Mouse (Mus musculus): Measurements from ENCODE around the gene Pcyox1.

DNA sequence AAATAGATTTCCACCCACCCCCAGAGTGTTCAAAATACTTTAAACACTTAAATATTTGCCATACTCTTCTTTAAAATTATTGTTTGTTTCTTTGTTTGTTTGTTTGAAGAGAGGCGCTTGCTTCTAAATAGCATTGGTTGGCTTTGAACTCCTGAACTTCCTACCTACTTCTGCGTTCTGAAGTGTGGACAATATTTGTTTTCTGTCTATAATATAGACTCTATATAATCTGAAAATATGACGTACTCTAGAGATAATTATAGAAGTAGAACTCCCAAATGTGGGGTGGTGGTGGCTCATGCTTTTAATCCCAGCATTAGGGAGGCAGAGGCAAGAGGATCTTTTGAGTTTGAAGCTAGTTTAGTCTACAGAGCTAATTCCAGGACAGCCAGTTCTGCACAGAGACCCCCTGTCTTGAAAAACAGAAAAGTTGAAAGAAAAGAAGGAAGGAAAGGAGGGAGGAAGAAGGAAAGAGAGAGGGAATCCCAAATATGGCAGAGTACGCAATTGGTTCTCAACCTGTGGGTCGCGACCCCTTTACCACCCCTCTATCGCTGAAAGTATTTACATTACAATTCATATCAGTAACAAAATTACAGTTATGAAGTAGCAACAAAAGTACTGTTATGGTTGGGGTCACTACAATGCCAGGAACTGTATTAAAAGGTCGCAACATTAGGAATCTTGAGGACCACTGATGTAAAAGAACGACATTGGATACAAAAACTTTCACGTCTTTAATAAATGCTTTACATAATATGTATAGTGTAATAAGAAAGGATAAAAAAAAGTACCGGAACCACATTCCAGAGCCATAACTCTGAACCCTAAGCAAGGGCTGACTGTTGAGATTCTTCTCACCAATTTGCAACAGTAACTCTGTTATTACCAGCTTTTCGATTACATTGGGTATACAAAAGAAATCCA lies 6.0 kb upstream of the Pcyox1 start:
- TF ChIP-seq CTCF (IDR thresholded peaks at IDR 0.05; ENCODE audit: low read depth, low read length) (no peak), GATA1 (IDR thresholded peaks at IDR 0.05; ENCODE audit: borderline replicate concordance, low read length) (no peak), GATA2 (IDR thresholded peaks at IDR 0.05; ENCODE audit: borderline replicate concordance, low read depth, low read length) (no peak), POLR2AphosphoS5 (IDR thresholded peaks at IDR 0.05; ENCODE audit: insufficient replicate concordance, low read depth, low read length) (no peak), TAL1 (conservative IDR thresholded peaks at IDR 0.05; ENCODE audit: low read depth, low read length) (no peak)
